Mouse (Mus musculus) CH12.LX (cell line): ENCODE measurements at regions not wholly inside any gene's neighbourhood (a gene's known extent, or its start where the extent isn't known, plus 50 kb on each side); places are given as distances from the start of the nearest gene placed in this dataset.

Source experiments
- DNase-seq: peaks from one replicate; pipeline ENCODE4 v3.0.0-alpha.2; 2013; ENCODE audit errors: extremely low read depth
- H3K27ac ChIP-seq: 2 replicates; pipeline ENCODE4 v1.5.1; 2012; ENCODE audit warnings: low read depth, mild to moderate bottlenecking, control low read depth, moderate library complexity; ENCODE audit not compliant: insufficient read depth
- H3K27me3 ChIP-seq: replicated peaks from 2 replicates; pipeline ENCODE3; 2012; ENCODE audit warnings: inconsistent platforms
- H3K36me3 ChIP-seq, 2 experiments: replicated peaks in 1 of 2; 2 replicates each; pipeline versions ENCODE3 to v1.6.1; 2012; ENCODE audit warnings: inconsistent platforms in 1 of 2, low read length in 1 of 2, mild to moderate bottlenecking in 1 of 2, mixed read lengths in 1 of 2, moderate library complexity in 1 of 2; ENCODE audit not compliant: control insufficient read depth in 1 of 2, insufficient read depth in 1 of 2
- H3K4me1 ChIP-seq, 2 experiments: 2 replicates each; pipeline ENCODE4 v1.6.1; 2012; ENCODE audit warnings: inconsistent platforms in 1 of 2, moderate library complexity in 1 of 2; ENCODE audit not compliant: insufficient read depth in 2 of 2, control insufficient read depth in 1 of 2
- H3K4me2 ChIP-seq: 2 replicates; pipeline ENCODE4 v1.6.1; 2012; ENCODE audit warnings: low read depth, mild to moderate bottlenecking, control low read depth; ENCODE audit not compliant: poor library complexity, insufficient read depth, severe bottlenecking
- H3K4me3 ChIP-seq, 3 experiments: fragments of 150-350 bp in 1 of 3; sonication (generic) in 1 of 3; replicated peaks in 1 of 3; 2 replicates each; pipeline versions ENCODE3 to v1.5.1; 2011 to 2012; ENCODE audit warnings: low read depth in 2 of 3, low read length in 2 of 3, mild to moderate bottlenecking in 2 of 3, moderate library complexity in 2 of 3, control low read depth in 1 of 3, improper control_type of control experiment in 1 of 3, inconsistent platforms in 1 of 3, mixed read lengths in 1 of 3; ENCODE audit not compliant: poor library complexity in 1 of 3
- H3K79me2 ChIP-seq: replicated peaks from 2 replicates; pipeline ENCODE4 v1.6.1; 2012; ENCODE audit warnings: mild to moderate bottlenecking, moderate library complexity; ENCODE audit not compliant: control insufficient read depth, poor library complexity, insufficient read depth, severe bottlenecking; ENCODE audit errors: extremely low read depth
- H3K9ac ChIP-seq: 2 replicates; pipeline ENCODE4 v1.6.1; 2012; ENCODE audit warnings: low read depth, mild to moderate bottlenecking, control low read depth, moderate library complexity; ENCODE audit not compliant: insufficient read depth
- H3K9me3 ChIP-seq: replicated peaks from 2 replicates; pipeline ENCODE3; 2012; ENCODE audit warnings: low read length, inconsistent platforms, mixed read lengths
- E2F4 ChIP-seq: IDR thresholded peaks from 2 replicates; pipeline ENCODE4 v1.6.1; 2011; ENCODE audit warnings: low read depth, low read length, improper control_type of control experiment; ENCODE audit not compliant: insufficient replicate concordance
- EP300 ChIP-seq: IDR thresholded peaks from 2 replicates; pipeline ENCODE4 v1.6.1; 2011; ENCODE audit warnings: low read length, improper control_type of control experiment
- HCFC1 ChIP-seq: IDR thresholded peaks from 2 replicates; pipeline ENCODE4 v1.6.1; 2012; ENCODE audit warnings: low read depth, mild to moderate bottlenecking, inconsistent platforms, low read length, improper control_type of control experiment
- IRF4 ChIP-seq: IDR thresholded peaks from 2 replicates; pipeline ENCODE4 v1.6.1; 2014; ENCODE audit warnings: low read depth, mild to moderate bottlenecking, inconsistent platforms, low read length, improper control_type of control experiment
- JUND ChIP-seq: conservative IDR thresholded peaks from 2 replicates; pipeline ENCODE4 v1.6.1; 2011; ENCODE audit warnings: low read depth, low read length, improper control_type of control experiment
- KAT2A ChIP-seq: IDR thresholded peaks from 2 replicates; pipeline ENCODE4 v1.6.1; 2012; ENCODE audit warnings: low read length, improper control_type of control experiment, inconsistent platforms; ENCODE audit not compliant: insufficient replicate concordance
- MAFK ChIP-seq: IDR thresholded peaks from 2 replicates; pipeline ENCODE4 v1.6.1; 2011; ENCODE audit warnings: low read length, improper control_type of control experiment; ENCODE audit not compliant: insufficient replicate concordance
- MAX ChIP-seq: IDR thresholded peaks from 2 replicates; pipeline ENCODE4 v1.6.1; 2011; ENCODE audit warnings: low read length, improper control_type of control experiment
- MAZ ChIP-seq: IDR thresholded peaks from 2 replicates; pipeline ENCODE4 v1.6.1; 2012; ENCODE audit warnings: low read depth, mild to moderate bottlenecking, inconsistent platforms, low read length, improper control_type of control experiment, moderate library complexity
- MYC ChIP-seq: IDR thresholded peaks from 2 replicates; pipeline ENCODE4 v1.6.1; 2011; ENCODE audit warnings: low read depth, mild to moderate bottlenecking, improper control_type of control experiment, low read length
- PAX5 ChIP-seq: IDR thresholded peaks from 2 replicates; pipeline ENCODE4 v1.6.1; 2012; ENCODE audit warnings: low read length, inconsistent platforms, mixed read lengths
- RCOR1 ChIP-seq: conservative IDR thresholded peaks from 2 replicates; pipeline ENCODE4 v1.6.1; 2012; ENCODE audit warnings: low read depth, mild to moderate bottlenecking, inconsistent platforms, low read length, improper control_type of control experiment
- SIN3A ChIP-seq: IDR thresholded peaks from 2 replicates; pipeline ENCODE4 v1.6.1; 2012; ENCODE audit warnings: low read length, improper control_type of control experiment, inconsistent platforms
- TBP ChIP-seq: conservative IDR thresholded peaks from 2 replicates; pipeline ENCODE4 v1.6.1; 2011; ENCODE audit warnings: low read depth, low read length, improper control_type of control experiment
- TCF12 ChIP-seq: IDR thresholded peaks from 2 replicates; pipeline ENCODE4 v1.6.1; 2014; ENCODE audit warnings: low read depth, mild to moderate bottlenecking, inconsistent platforms, low read length, improper control_type of control experiment
- UBTF ChIP-seq: IDR thresholded peaks from 2 replicates; pipeline ENCODE4 v1.6.1; 2012; ENCODE audit warnings: low read depth, mild to moderate bottlenecking, inconsistent platforms, low read length, improper control_type of control experiment, moderate library complexity
- ZMIZ1 ChIP-seq: IDR thresholded peaks from 2 replicates; pipeline ENCODE4 v1.6.1; 2012; ENCODE audit warnings: low read depth, mild to moderate bottlenecking, inconsistent platforms, low read length, improper control_type of control experiment
- ZNF384 ChIP-seq: IDR thresholded peaks from 2 replicates; pipeline ENCODE4 v1.6.1; 2012; ENCODE audit warnings: low read depth, low read length, improper control_type of control experiment, inconsistent platforms
- dilution Hi-C: fragments of 300-500 bp; cut with MboI; formaldehyde crosslinking; loops from 2 replicates; pipeline ENCODE4 v1.14.3; 2020; ENCODE audit warnings: low sequenced_read_pairs; ENCODE audit not compliant: extremely low pct_unique_long_range_greater_than_20kb, extremely low pct_ligation_motif_present
- in situ Hi-C: fragments of 300-500 bp; cut with MboI; formaldehyde crosslinking; loops from 3 replicates; pipeline ENCODE4 v1.14.3; 2019; ENCODE audit warnings: low sequenced_read_pairs, low pct_ligation_motif_present, low pct_unique_long_range_greater_than_20kb, mixed read lengths

DNA sequence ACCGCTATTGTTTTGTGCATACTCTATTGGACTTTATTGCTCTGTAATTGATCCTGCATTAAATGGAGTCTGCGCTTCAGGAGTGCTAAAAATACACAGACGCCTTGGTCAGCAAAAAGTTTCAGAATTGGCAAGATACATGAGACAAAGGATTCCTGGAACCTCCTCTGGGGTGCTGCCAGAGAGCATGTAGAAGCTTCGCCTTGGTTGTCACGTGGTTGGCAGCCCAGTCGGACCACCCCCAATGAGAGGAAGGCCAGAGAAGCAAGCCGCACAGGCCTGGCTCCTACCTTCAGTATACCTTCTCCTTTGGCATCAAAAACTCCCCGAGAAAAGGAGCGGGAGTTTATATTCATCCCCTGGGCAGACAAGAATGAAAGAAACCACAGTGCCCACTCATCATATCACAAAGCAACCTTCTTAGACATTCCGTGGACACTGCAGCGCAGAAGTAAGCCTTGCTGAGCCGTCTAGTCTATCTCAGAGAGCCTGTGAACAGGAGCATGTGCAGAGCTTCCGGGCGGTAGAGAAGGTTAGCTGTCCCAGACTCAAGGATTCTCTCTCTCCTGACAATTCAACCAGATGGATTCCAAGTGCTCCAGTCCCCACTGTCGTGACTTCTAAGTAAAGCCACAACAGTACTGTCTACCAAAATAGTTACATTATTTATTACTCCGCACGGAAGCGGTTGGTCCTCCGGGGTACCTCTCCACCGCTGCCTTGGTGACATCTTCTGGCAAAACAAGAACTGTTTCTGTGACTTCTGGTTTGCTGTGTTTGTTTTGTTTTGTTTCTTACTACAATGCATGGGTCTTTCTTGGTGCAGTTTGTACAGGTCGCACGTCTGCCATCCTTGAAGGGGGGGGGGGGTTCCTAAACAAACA lies 85.6 kb upstream of the Myo10 start:
- no peaks in the 10 kb centered on the region for H3K4me1 ChIP-seq
- no peak overlapping the region for H3K4me2 ChIP-seq
- H3K27ac ChIP-seq = no peak overlapping the region
- no peak for DNase-seq
- no peaks in the 10 kb centered on the region for H3K9me3 ChIP-seq
- TF ChIP-seq MAX (no peak), RCOR1 (no peak), MAFK (no peak)
- TF ChIP-seq, all 38 proteins: peak for 0
- H3K27me3 ChIP-seq = no peaks in the 10 kb centered on the region
- H3K79me2 ChIP-seq = no peaks in the 10 kb centered on the region
- no peak overlapping the region for H3K4me3 ChIP-seq
- dilution Hi-C loops = no loop called here
- no peaks in the 10 kb centered on the region for H3K36me3 ChIP-seq
- H3K9ac ChIP-seq = no peak overlapping the region
- in situ Hi-C loops = no loop called here

- H3K27ac ChIP-seq = no peak overlapping the region
- no peak overlapping the region for H3K4me2 ChIP-seq
- no peaks in the 10 kb centered on the region for H3K27me3 ChIP-seq
- no peak overlapping the region for H3K9ac ChIP-seq
- TF ChIP-seq JUND = no peak
- no peak for TF ChIP-seq EP300
- no peak for TF ChIP-seq HCFC1
- TF ChIP-seq E2F4 = no peak
- TF ChIP-seq IRF4 = no peak
- TF ChIP-seq ZNF384 = no peak
- no peak for TF ChIP-seq KAT2A
- no peak for TF ChIP-seq ZMIZ1
- no peak for TF ChIP-seq MYC
- no peak for TF ChIP-seq UBTF
- no peak for TF ChIP-seq MAX
- TF ChIP-seq PAX5 = no peak
- TF ChIP-seq SIN3A = no peak
- TF ChIP-seq MAFK = no peak
- no peak for TF ChIP-seq TBP
- TF ChIP-seq RCOR1 = no peak
- no peak for TF ChIP-seq TCF12
- no peak for TF ChIP-seq MAZ
- TF ChIP-seq, all 38 proteins: peak for 0
- Histone ChIP-seq H3K9me3 (no peaks in the 10 kb centered on the region), H3K4me1 (no peaks in the 10 kb centered on the region), H3K4me3 (no peak overlapping the region), H3K79me2 (no peaks in the 10 kb centered on the region), H3K36me3 (no peaks in the 10 kb centered on the region)
- in situ Hi-C loops (no loop called here), dilution Hi-C loops (no loop called here)
- DNase-seq = no peak
Observed at GRCm38 (mm10) chr15:25539344-25540176, 82.8 kb upstream of the Myo10 start.
